Mouse (Mus musculus) erythroblast, embryonic 14.5 days (primary cell): Measurements from ENCODE around the gene Napepld.

Source experiments
- GATA1 ChIP-seq: IDR thresholded peaks from 2 replicates; pipeline ENCODE4 v1.6.1; 2012; ENCODE audit warnings: low read length, inconsistent platforms, mixed read lengths
- TAL1 ChIP-seq: IDR thresholded peaks from 3 replicates; pipeline ENCODE4 v1.6.1; 2012; ENCODE audit warnings: low read length, inconsistent platforms, mixed read lengths

DNA sequence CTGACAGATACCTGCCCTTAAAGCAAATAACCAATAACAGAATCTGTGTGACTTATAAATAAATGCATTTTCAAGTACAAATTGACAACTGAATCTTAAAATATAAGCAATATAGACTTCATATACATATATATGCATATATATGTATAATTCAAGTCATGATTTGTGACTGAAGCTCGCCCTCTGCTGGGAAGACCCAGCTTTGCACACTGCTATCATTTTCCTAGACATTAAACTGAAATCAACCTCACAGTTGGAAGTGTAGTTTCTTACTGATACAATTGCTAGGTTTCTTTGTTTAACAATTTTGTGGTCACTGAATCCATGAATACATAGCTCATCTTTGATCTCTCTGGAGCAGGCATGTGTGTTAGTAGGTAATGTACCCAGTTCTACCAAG, 60.2 kb downstream of the Napepld start:
- TF ChIP-seq GATA1 (no peak), TAL1 (no peak)
